Mouse (Mus musculus): ENCODE results near the gene Sycp2l. TPM values are rescaled to one million over a fixed set of nuclear protein-coding genes. Genes with fewer than 3 reads are reported as not detected.

The Sycp2l gene
- not detected in 2 replicates for total RNA-seq (2017)

- no peak for ATAC-seq (ENCODE audit: extremely low read depth, insufficient number of reproducible peaks, low FRiP score, poor library complexity, severe bottlenecking)
Observed at GRCm38 (mm10) chr13:41113940-41114339, at the start of gene Sycp2l. Sycp2l (plus strand) TSS chr13:41114307.

- no peak for ATAC-seq (ENCODE audit: extremely low read depth, insufficient number of reproducible peaks, low FRiP score, poor library complexity, severe bottlenecking)
Observed at GRCm38 (mm10) chr13:41067618-41068017, 46.5 kb upstream of the Sycp2l start.

GRCm38 (mm10) chr13:41071617-41072016, 42.5 kb upstream of the Sycp2l start:
- ATAC-seq (ENCODE audit: extremely low read depth, insufficient number of reproducible peaks, low FRiP score, poor library complexity, severe bottlenecking) = no peak

GRCm38 (mm10) chr13:41073819-41074218, 40.3 kb upstream of the Sycp2l start:
- ATAC-seq (ENCODE audit: extremely low read depth, insufficient number of reproducible peaks, low FRiP score, poor library complexity, severe bottlenecking) = no peak

- ATAC-seq (ENCODE audit: extremely low read depth, insufficient number of reproducible peaks, low FRiP score, poor library complexity, severe bottlenecking) = no peak
Observed at GRCm38 (mm10) chr13:41077921-41078320, 36.2 kb upstream of the Sycp2l start.

GRCm38 (mm10) chr13:41078690-41079420, 35.3 kb upstream of the Sycp2l start:
- ATAC-seq (ENCODE audit: extremely low read depth, insufficient number of reproducible peaks, low FRiP score, poor library complexity, severe bottlenecking) = no peak

GRCm38 (mm10) chr13:41079421-41079780, 34.7 kb upstream of the Sycp2l start, which contains the start of gene Mak:
Mak (minus strand) TSS chr13:41079706.
- ATAC-seq (ENCODE audit: extremely low read depth, insufficient number of reproducible peaks, low FRiP score, poor library complexity, severe bottlenecking) = 0 out of 2 replicates have a peak, but pooled peaks have one; percentile 26

GRCm38 (mm10) chr13:41079859-41080258, 34.2 kb upstream of the Sycp2l start:
- no peak for ATAC-seq (ENCODE audit: extremely low read depth, insufficient number of reproducible peaks, low FRiP score, poor library complexity, severe bottlenecking)

- no peak for ATAC-seq (ENCODE audit: extremely low read depth, insufficient number of reproducible peaks, low FRiP score, poor library complexity, severe bottlenecking)
Observed at GRCm38 (mm10) chr13:41080700-41081099, 33.4 kb upstream of the Sycp2l start.

GRCm38 (mm10) chr13:41084521-41084920, 29.6 kb upstream of the Sycp2l start:
- no peak for ATAC-seq (ENCODE audit: extremely low read depth, insufficient number of reproducible peaks, low FRiP score, poor library complexity, severe bottlenecking)

GRCm38 (mm10) chr13:41085140-41085539, 29.0 kb upstream of the Sycp2l start:
- no peak for ATAC-seq (ENCODE audit: extremely low read depth, insufficient number of reproducible peaks, low FRiP score, poor library complexity, severe bottlenecking)

- ATAC-seq (ENCODE audit: extremely low read depth, insufficient number of reproducible peaks, low FRiP score, poor library complexity, severe bottlenecking) = no peak
Observed at GRCm38 (mm10) chr13:41088746-41089145, 25.4 kb upstream of the Sycp2l start.

GRCm38 (mm10) chr13:41091271-41091670, 22.8 kb upstream of the Sycp2l start:
- ATAC-seq (ENCODE audit: extremely low read depth, insufficient number of reproducible peaks, low FRiP score, poor library complexity, severe bottlenecking) = no peak

- ATAC-seq (ENCODE audit: extremely low read depth, insufficient number of reproducible peaks, low FRiP score, poor library complexity, severe bottlenecking) = no peak
Observed at GRCm38 (mm10) chr13:41094160-41094559, 19.9 kb upstream of the Sycp2l start.

- ATAC-seq (ENCODE audit: extremely low read depth, insufficient number of reproducible peaks, low FRiP score, poor library complexity, severe bottlenecking) = peak; percentile 57; the same call in 1 of the 2 replicates
Observed at GRCm38 (mm10) chr13:41097324-41098058, 16.6 kb upstream of the Sycp2l start.

- no peak for ATAC-seq (ENCODE audit: extremely low read depth, insufficient number of reproducible peaks, low FRiP score, poor library complexity, severe bottlenecking)
Observed at GRCm38 (mm10) chr13:41098325-41098724, 15.8 kb upstream of the Sycp2l start.

GRCm38 (mm10) chr13:41100031-41100430, 14.1 kb upstream of the Sycp2l start:
- no peak for ATAC-seq (ENCODE audit: extremely low read depth, insufficient number of reproducible peaks, low FRiP score, poor library complexity, severe bottlenecking)

- no peak for ATAC-seq (ENCODE audit: extremely low read depth, insufficient number of reproducible peaks, low FRiP score, poor library complexity, severe bottlenecking)
Observed at GRCm38 (mm10) chr13:41103841-41104525, 10.1 kb upstream of the Sycp2l start.

GRCm38 (mm10) chr13:41105541-41105940, 8.6 kb upstream of the Sycp2l start:
- ATAC-seq (ENCODE audit: extremely low read depth, insufficient number of reproducible peaks, low FRiP score, poor library complexity, severe bottlenecking) = no peak

- no peak for ATAC-seq (ENCODE audit: extremely low read depth, insufficient number of reproducible peaks, low FRiP score, poor library complexity, severe bottlenecking)
Observed at GRCm38 (mm10) chr13:41110935-41111334, 3.2 kb upstream of the Sycp2l start, which contains the start of gene Gcm2. Gcm2 (minus strand) TSS chr13:41111035.
